Mouse (Mus musculus) MEL (cell line): ENCODE measurements around the gene Gif. TPM values are rescaled to one million over a fixed set of nuclear protein-coding genes. Genes with fewer than 3 reads are reported as not detected.

ENCODE experiments used
- DNase-seq: peaks from one replicate; pipeline ENCODE4 v3.0.0; 2011; ENCODE audit warnings: low read depth, low spot score
- H3K27ac ChIP-seq: 2 replicates; pipeline ENCODE4 v1.5.1; 2012; ENCODE audit warnings: low read depth, mild to moderate bottlenecking, control low read depth, low read length, moderate library complexity; ENCODE audit not compliant: control insufficient read depth
- H3K27me3 ChIP-seq, 2 experiments: fragments of 150-350 bp in 1 of 2; sonication (generic) in 1 of 2; 2 replicates each; pipeline ENCODE4 v1.6.1; 2012; ENCODE audit warnings: low read length in 2 of 2, mild to moderate bottlenecking in 2 of 2, improper control_type of control experiment in 1 of 2, moderate library complexity in 1 of 2; ENCODE audit not compliant: insufficient read depth in 2 of 2, control insufficient read depth in 1 of 2
- H3K36me3 ChIP-seq, 2 experiments: 2 replicates each; pipeline ENCODE4 v1.6.1; 2012 to 2014; ENCODE audit warnings: low read length in 2 of 2, improper control_type of control experiment in 1 of 2, inconsistent platforms in 1 of 2, mild to moderate bottlenecking in 1 of 2; ENCODE audit not compliant: insufficient read depth in 2 of 2, control insufficient read depth in 1 of 2
- H3K4me1 ChIP-seq, 2 experiments: fragments of 150-350 bp in 1 of 2; sonication (generic) in 1 of 2; 2 replicates each; pipeline ENCODE4 v1.6.1; 2012; ENCODE audit warnings: low read length in 2 of 2, improper control_type of control experiment in 1 of 2, mild to moderate bottlenecking in 1 of 2; ENCODE audit not compliant: insufficient read depth in 2 of 2, control insufficient read depth in 1 of 2
- H3K4me3 ChIP-seq, 2 experiments: fragments of 150-350 bp in 1 of 2; sonication (generic) in 1 of 2; 2 replicates each; pipeline ENCODE4 v1.5.1; 2012; ENCODE audit warnings: low read depth in 2 of 2, low read length in 2 of 2, mild to moderate bottlenecking in 2 of 2, moderate library complexity in 2 of 2, control low read depth in 1 of 2, improper control_type of control experiment in 1 of 2; ENCODE audit not compliant: control insufficient read depth in 1 of 2, insufficient read depth in 1 of 2
- H3K79me2 ChIP-seq: 2 replicates; pipeline ENCODE4 v1.6.1; 2012; ENCODE audit warnings: mild to moderate bottlenecking, low read length, moderate library complexity; ENCODE audit not compliant: control insufficient read depth, poor library complexity, insufficient read depth
- H3K9ac ChIP-seq: 2 replicates; pipeline ENCODE4 v1.6.1; 2012; ENCODE audit warnings: low read depth, mild to moderate bottlenecking, control low read depth, low read length, moderate library complexity; ENCODE audit not compliant: control insufficient read depth, poor library complexity, severe bottlenecking
- H3K9me3 ChIP-seq: fragments of 150-350 bp; sonication (generic); replicated peaks from 2 replicates; pipeline ENCODE4 v1.6.1; 2012; ENCODE audit warnings: mild to moderate bottlenecking, low read length, improper control_type of control experiment, moderate library complexity; ENCODE audit not compliant: insufficient read depth
- BHLHE40 ChIP-seq: IDR thresholded peaks from 2 replicates; pipeline ENCODE4 v1.6.1; 2012; ENCODE audit warnings: low read depth, mild to moderate bottlenecking, inconsistent platforms, low read length, improper control_type of control experiment, borderline replicate concordance
- CHD1 ChIP-seq: IDR thresholded peaks from 2 replicates; pipeline ENCODE4 v1.6.1; 2012; ENCODE audit warnings: low read depth, mild to moderate bottlenecking, inconsistent platforms, low read length, improper control_type of control experiment
- CHD2 ChIP-seq: IDR thresholded peaks from 2 replicates; pipeline ENCODE4 v1.6.1; 2011; ENCODE audit warnings: low read length, improper control_type of control experiment
- E2F4 ChIP-seq: IDR thresholded peaks from 2 replicates; pipeline ENCODE4 v1.6.1; 2011; ENCODE audit warnings: low read depth, low read length, improper control_type of control experiment, borderline replicate concordance
- EP300 ChIP-seq, 2 experiments: IDR thresholded peaks; 2 replicates each; pipeline ENCODE4 v1.6.1; 2011; ENCODE audit warnings: improper control_type of control experiment in 2 of 2, low read length in 2 of 2, low read depth in 1 of 2, mild to moderate bottlenecking in 1 of 2
- ETS1 ChIP-seq: IDR thresholded peaks from 2 replicates; pipeline ENCODE4 v1.6.1; 2012; ENCODE audit warnings: low read depth, mild to moderate bottlenecking, inconsistent platforms, low read length, improper control_type of control experiment, moderate library complexity
- GATA1 ChIP-seq: IDR thresholded peaks from 2 replicates; pipeline ENCODE4 v1.6.1; 2011; ENCODE audit warnings: low read depth, low read length, improper control_type of control experiment
- HCFC1 ChIP-seq: IDR thresholded peaks from 2 replicates; pipeline ENCODE4 v1.6.1; 2012; ENCODE audit warnings: low read depth, mild to moderate bottlenecking, inconsistent platforms, low read length, improper control_type of control experiment, moderate library complexity
- JUND ChIP-seq: IDR thresholded peaks from 2 replicates; pipeline ENCODE4 v1.6.1; 2011; ENCODE audit warnings: low read depth, mild to moderate bottlenecking, improper control_type of control experiment, low read length
- MAX ChIP-seq: IDR thresholded peaks from 2 replicates; pipeline ENCODE4 v1.6.1; 2011; ENCODE audit warnings: low read length, improper control_type of control experiment
- MEF2A ChIP-seq: IDR thresholded peaks from 2 replicates; pipeline ENCODE4 v1.6.1; 2014; ENCODE audit warnings: low read depth, mild to moderate bottlenecking, inconsistent platforms, low read length, improper control_type of control experiment; ENCODE audit not compliant: poor library complexity, insufficient replicate concordance, severe bottlenecking; ENCODE audit errors: extremely low read depth
- MYC ChIP-seq: IDR thresholded peaks from 2 replicates; pipeline ENCODE4 v1.6.1; 2011; ENCODE audit warnings: low read depth, mild to moderate bottlenecking, low read length, improper control_type of control experiment, moderate library complexity
- NELFE ChIP-seq: IDR thresholded peaks from 2 replicates; pipeline ENCODE4 v1.6.1; 2011; ENCODE audit warnings: low read depth, low read length, improper control_type of control experiment
- NRF1 ChIP-seq: IDR thresholded peaks from 2 replicates; pipeline ENCODE4 v1.6.1; 2014; ENCODE audit warnings: low read depth, mild to moderate bottlenecking, inconsistent platforms, low read length, improper control_type of control experiment, moderate library complexity; ENCODE audit not compliant: poor library complexity, insufficient read depth, severe bottlenecking
- RAD21 ChIP-seq: IDR thresholded peaks from 2 replicates; pipeline ENCODE4 v1.6.1; 2011; ENCODE audit warnings: mild to moderate bottlenecking, low read depth, low read length, improper control_type of control experiment
- RCOR1 ChIP-seq: IDR thresholded peaks from 2 replicates; pipeline ENCODE4 v1.6.1; 2012; ENCODE audit warnings: low read depth, mild to moderate bottlenecking, inconsistent platforms, low read length, improper control_type of control experiment
- SMC3 ChIP-seq: IDR thresholded peaks from 2 replicates; pipeline ENCODE4 v1.6.1; 2011; ENCODE audit warnings: low read depth, low read length, improper control_type of control experiment
- TBP ChIP-seq: IDR thresholded peaks from 2 replicates; pipeline ENCODE4 v1.8.0; 2011; ENCODE audit warnings: low read depth, low read length, improper control_type of control experiment
- TCF12 ChIP-seq: IDR thresholded peaks from 2 replicates; pipeline ENCODE4 v1.6.1; 2014; ENCODE audit warnings: low read depth, mild to moderate bottlenecking, inconsistent platforms, low read length, improper control_type of control experiment, moderate library complexity
- ZMIZ1 ChIP-seq: IDR thresholded peaks from 2 replicates; pipeline ENCODE4 v1.6.1; 2012; ENCODE audit warnings: low read depth, mild to moderate bottlenecking, inconsistent platforms, low read length, improper control_type of control experiment, moderate library complexity
- ZNF384 ChIP-seq: IDR thresholded peaks from 2 replicates; pipeline ENCODE4 v1.6.1; 2012; ENCODE audit warnings: low read depth, mild to moderate bottlenecking, inconsistent platforms, low read length, improper control_type of control experiment
- polyA plus RNA-seq, 2 experiments: library from polyadenylated mRNA; stranded (reverse) in 1 of 2; unstranded in 1 of 2; fragments of >175 nt in 1 of 2; fragments of >200 nt in 1 of 2; gene quantifications; 2 replicates each; pipeline versions ENCODE4 v1.2.1 to v1.2.4; 2012; ENCODE audit warnings: low replicate concordance in 2 of 2, low read depth in 1 of 2; ENCODE audit not compliant: insufficient read length in 2 of 2, insufficient read depth in 1 of 2, missing spikeins in 1 of 2
- total RNA-seq: library from RNA; depleted of rRNA; stranded (reverse); fragments of 300-350 nt; gene quantifications from 2 replicates; pipeline ENCODE4 v1.2.3, GENCODE M21; 2012

The Gif gene
- total and polyA plus RNA-seq, 3 experiments: not detected

DNA sequence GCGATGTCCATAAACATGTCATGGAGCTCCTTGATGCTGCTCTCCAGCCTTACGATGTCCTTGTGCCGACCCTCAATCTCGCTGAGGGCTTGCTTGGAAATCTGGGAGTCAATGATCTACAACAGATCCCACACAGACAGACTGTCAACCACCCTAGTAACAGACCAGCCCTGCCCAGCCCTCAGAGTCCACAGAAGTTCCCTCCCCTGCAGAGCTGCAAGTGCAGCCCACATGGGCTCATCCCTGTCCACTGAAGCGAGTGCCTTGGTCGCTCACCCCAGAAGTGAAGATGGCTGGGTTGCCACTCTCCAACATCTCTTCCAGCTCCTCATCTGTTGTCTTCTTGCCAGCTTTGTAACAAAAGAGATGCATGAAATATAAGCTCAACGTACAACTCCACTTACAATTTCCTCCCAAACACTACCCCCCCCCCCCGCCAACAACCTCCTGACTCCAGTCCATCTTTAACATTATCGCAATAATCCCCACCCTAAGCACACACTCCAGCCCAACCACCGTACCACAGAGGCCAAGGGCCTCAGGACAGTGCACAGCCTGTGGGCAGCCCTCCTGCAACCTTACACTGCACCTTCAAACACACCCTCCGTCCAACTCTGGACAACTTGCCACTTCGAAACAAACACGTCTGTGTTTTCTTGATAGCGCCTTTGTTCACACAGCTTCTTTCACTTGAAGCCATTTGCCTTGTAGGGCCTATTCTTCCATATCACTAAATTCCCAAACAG is 38.2 kb downstream of the Gif start:
- Histone ChIP-seq H3K27me3 (peaks cover 2 to 4% of the 10 kb centered on the region in 2 experiments; a peak in 2 of 4 replicates), H3K4me1 (no peaks in the 10 kb centered on the region), H3K9me3 (no peaks in the 10 kb centered on the region), H3K27ac (no peak overlapping the region), H3K9ac (no peak overlapping the region), H3K79me2 (no peaks in the 10 kb centered on the region), H3K4me3 (no peak overlapping the region), H3K36me3 (no peaks in the 10 kb centered on the region)
- no peak for TF ChIP-seq MEF2A
- TF ChIP-seq RAD21: no peak
- TF ChIP-seq TBP: no peak
- no peak for TF ChIP-seq MAX
- TF ChIP-seq EP300 (IDR thresholded peaks at IDR 0.05; ENCODE audit: low read depth in 1 of 2, low read length in 2 of 2): no peak
- TF ChIP-seq ETS1: no peak
- TF ChIP-seq ZNF384: no peak
- no peak for TF ChIP-seq CHD2
- TF ChIP-seq SMC3: no peak
- no peak for TF ChIP-seq CHD1
- TF ChIP-seq GATA1: no peak
- TF ChIP-seq JUND: no peak
- TF ChIP-seq BHLHE40: no peak
- no peak for TF ChIP-seq NRF1
- TF ChIP-seq E2F4: no peak
- no peak for TF ChIP-seq NELFE
- DNase-seq: no peak

DNA sequence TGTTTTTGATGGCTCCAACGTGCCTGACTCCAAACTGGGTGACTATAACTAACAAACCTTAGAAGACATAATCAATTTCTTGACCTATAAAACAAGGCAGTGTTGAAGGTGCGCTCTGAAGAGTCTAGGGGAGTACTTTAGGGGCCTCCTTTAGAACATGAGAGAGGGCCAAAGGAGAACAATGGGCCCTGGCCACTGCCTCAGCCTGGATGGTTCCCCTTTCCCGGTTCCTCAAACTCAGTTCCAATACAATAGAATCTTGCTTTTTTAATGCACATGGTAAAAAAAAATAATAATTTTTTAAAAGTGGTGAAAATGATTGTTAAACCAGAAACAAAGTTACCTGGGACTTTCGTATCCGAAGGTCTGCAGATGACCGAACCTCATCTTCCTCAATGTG is 40.5 kb downstream of the Gif start:
- Histone ChIP-seq H3K9ac (no peak overlapping the region), H3K4me1 (no peaks in the 10 kb centered on the region), H3K4me3 (no peak overlapping the region), H3K79me2 (no peaks in the 10 kb centered on the region), H3K27me3 (peaks cover 2 to 4% of the 10 kb centered on the region in 2 experiments; a peak in 2 of 4 replicates), H3K36me3 (no peaks in the 10 kb centered on the region), H3K27ac (no peak overlapping the region), H3K9me3 (no peaks in the 10 kb centered on the region)
- no peak for DNase-seq
- TF ChIP-seq JUND (no peak), MEF2A (no peak), ZMIZ1 (no peak), NELFE (no peak), GATA1 (no peak), MYC (no peak), TCF12 (no peak), RCOR1 (no peak), SMC3 (no peak), HCFC1 (no peak), RAD21 (no peak)
